Mouse (Mus musculus): ENCODE measurements around the gene Zc3hc1. TPM values are rescaled to one million over a fixed set of nuclear protein-coding genes. Genes with fewer than 3 reads are reported as not detected.

The Zc3hc1 gene
- polyA plus RNA-seq, 1 experiment from 2014 or later: 33.4 TPM

- Histone ChIP-seq H3K4me2 (no peak overlapping the region), H3K4me1 (replicated peaks) (no peaks in the 10 kb centered on the region; the same call in 1 of the 2 replicates), H3K4me3 (replicated peaks) (no peak overlapping the region), H3K9ac (no peak overlapping the region), H3K9me3 (replicated peaks) (no peaks in the 10 kb centered on the region), H3K27me3 (no peaks in the 10 kb centered on the region), H3K36me3 (no peaks in the 10 kb centered on the region), H3K27ac (no peak overlapping the region)
- no peak for DNase-seq
- no peak for ATAC-seq (ENCODE audit: low read depth)
- 63% methylated on average over 6 of the region's 6 CpGs for WGBS (ENCODE audit: insufficient replicate concordance)
Observed at GRCm38 (mm10) chr6:30346737-30347136, 44.1 kb downstream of the Zc3hc1 start.

GRCm38 (mm10) chr6:30344032-30344431 is 46.8 kb downstream of the Zc3hc1 start:
- no peak for ATAC-seq (ENCODE audit: low read depth)
- H3K4me2 ChIP-seq: no peak overlapping the region
- 64% methylated on average over 6 of the region's 6 CpGs for WGBS (ENCODE audit: insufficient replicate concordance)
- H3K9me3 ChIP-seq (replicated peaks): no peaks in the 10 kb centered on the region
- no peak for DNase-seq
- H3K27me3 ChIP-seq: no peaks in the 10 kb centered on the region
- H3K27ac ChIP-seq: no peak overlapping the region
- H3K36me3 ChIP-seq: no peaks in the 10 kb centered on the region
- H3K4me1 ChIP-seq (replicated peaks): peaks cover 6% of the 10 kb centered on the region; the same call in 1 of the 2 replicates
- no peak overlapping the region for H3K9ac ChIP-seq
- no peak overlapping the region for H3K4me3 ChIP-seq (replicated peaks)

GRCm38 (mm10) chr6:30340231-30340873 is 50.5 kb downstream of the Zc3hc1 start:
- Histone ChIP-seq H3K36me3 (no peaks in the 10 kb centered on the region), H3K9ac (no peak overlapping the region), H3K4me1 (replicated peaks) (peaks cover 17% of the 10 kb centered on the region), H3K9me3 (replicated peaks) (no peaks in the 10 kb centered on the region), H3K27ac (no peak overlapping the region; the same call in 1 of the 2 replicates), H3K27me3 (no peaks in the 10 kb centered on the region), H3K4me3 (replicated peaks) (no peak overlapping the region), H3K4me2 (no peak overlapping the region)
- ATAC-seq (ENCODE audit: low read depth): no peak
- WGBS (ENCODE audit: insufficient replicate concordance): 42% methylated on average over 4 of the region's 4 CpGs
- DNase-seq: no peak

GRCm38 (mm10) chr6:30336912-30337311 is 53.9 kb downstream of the Zc3hc1 start:
- Histone ChIP-seq H3K4me1 (replicated peaks) (peaks cover 25% of the 10 kb centered on the region), H3K27me3 (no peaks in the 10 kb centered on the region), H3K27ac (no peak overlapping the region), H3K9ac (0 out of 2 replicates have a peak overlapping the region, but pooled peaks have one; percentile 12), H3K36me3 (no peaks in the 10 kb centered on the region), H3K4me2 (peak overlapping the region; percentile 41; the same call in 1 of the 2 replicates), H3K9me3 (replicated peaks) (no peaks in the 10 kb centered on the region), H3K4me3 (replicated peaks) (no peak overlapping the region)
- DNase-seq (peak; percentile 8), ATAC-seq (ENCODE audit: low read depth) (0 out of 2 replicates have a peak, but pooled peaks have one; percentile 50)
- 13% methylated on average over 5 of the region's 5 CpGs for WGBS (ENCODE audit: insufficient replicate concordance)

- no peaks in the 10 kb centered on the region for H3K36me3 ChIP-seq
- H3K27me3 ChIP-seq: peaks cover 9% of the 10 kb centered on the region
- no peak overlapping the region for H3K4me3 ChIP-seq (replicated peaks)
- no peak overlapping the region for H3K4me2 ChIP-seq
- no peak overlapping the region for H3K27ac ChIP-seq
- peaks cover 20% of the 10 kb centered on the region for H3K4me1 ChIP-seq (replicated peaks)
- H3K9ac ChIP-seq: no peak overlapping the region
- no peak for ATAC-seq (ENCODE audit: low read depth)
- no peaks in the 10 kb centered on the region for H3K9me3 ChIP-seq (replicated peaks)
- 63% methylated on average over 4 of the region's 4 CpGs for WGBS (ENCODE audit: insufficient replicate concordance)
- no peak for DNase-seq
Observed at GRCm38 (mm10) chr6:30332262-30332661, 58.6 kb downstream of the Zc3hc1 start.

- 67% methylated on average over 5 of the region's 5 CpGs for WGBS (ENCODE audit: insufficient replicate concordance)
- ATAC-seq (ENCODE audit: low read depth): no peak
Observed at GRCm38 (mm10) chr6:30330706-30331105, 60.1 kb downstream of the Zc3hc1 start.

GRCm38 (mm10) chr6:30325932-30326501 is 64.8 kb downstream of the Zc3hc1 start:
- no peak for DNase-seq
- WGBS (ENCODE audit: insufficient replicate concordance): 17% methylated on average over 4 of the region's 4 CpGs
- Histone ChIP-seq H3K4me2 (no peak overlapping the region), H3K4me3 (replicated peaks) (no peak overlapping the region), H3K9ac (no peak overlapping the region), H3K27ac (peak overlapping the region; percentile 45), H3K9me3 (replicated peaks) (no peaks in the 10 kb centered on the region), H3K4me1 (replicated peaks) (peaks cover 18% of the 10 kb centered on the region), H3K36me3 (no peaks in the 10 kb centered on the region), H3K27me3 (peaks cover 17% of the 10 kb centered on the region)
- ATAC-seq (ENCODE audit: low read depth): no peak

More at GRCm38 (mm10) chr6:30330706-30331105, 60.1 kb downstream of the Zc3hc1 start:
- Histone ChIP-seq H3K27ac (no peak overlapping the region), H3K27me3 (peaks cover 17% of the 10 kb centered on the region), H3K36me3 (no peaks in the 10 kb centered on the region), H3K9me3 (replicated peaks) (no peaks in the 10 kb centered on the region), H3K4me2 (no peak overlapping the region), H3K4me3 (replicated peaks) (no peak overlapping the region), H3K9ac (no peak overlapping the region), H3K4me1 (replicated peaks) (peaks cover 19% of the 10 kb centered on the region)
- no peak for DNase-seq

GRCm38 (mm10) chr6:30321002-30321401 is 69.8 kb downstream of the Zc3hc1 start:
- H3K36me3 ChIP-seq: no peaks in the 10 kb centered on the region
- H3K27ac ChIP-seq: no peak overlapping the region
- ATAC-seq (ENCODE audit: low read depth): no peak
- peaks cover 9% of the 10 kb centered on the region for H3K4me1 ChIP-seq (replicated peaks)
- 32% methylated on average over 4 of the region's 4 CpGs for WGBS (ENCODE audit: insufficient replicate concordance)
- no peaks in the 10 kb centered on the region for H3K9me3 ChIP-seq (replicated peaks)
- H3K4me3 ChIP-seq (replicated peaks): no peak overlapping the region
- no peak for DNase-seq
- H3K27me3 ChIP-seq: no peaks in the 10 kb centered on the region
- no peak overlapping the region for H3K4me2 ChIP-seq
- no peak overlapping the region for H3K9ac ChIP-seq

GRCm38 (mm10) chr6:30319216-30319615 is 71.6 kb downstream of the Zc3hc1 start:
- Histone ChIP-seq H3K4me2 (no peak overlapping the region), H3K4me1 (replicated peaks) (no peaks in the 10 kb centered on the region), H3K27ac (no peak overlapping the region), H3K9ac (no peak overlapping the region), H3K4me3 (replicated peaks) (no peak overlapping the region), H3K27me3 (no peaks in the 10 kb centered on the region), H3K9me3 (replicated peaks) (no peaks in the 10 kb centered on the region), H3K36me3 (no peaks in the 10 kb centered on the region)
- DNase-seq (no peak), ATAC-seq (ENCODE audit: low read depth) (no peak)
- 62% methylated on average over 5 of the region's 5 CpGs for WGBS (ENCODE audit: insufficient replicate concordance)

Other genes starting within 250 kb of the Zc3hc1 start
- gene Ube2h, start 86.5 kb downstream of the Zc3hc1 start, polyA plus RNA-seq (2015; fragmentation: Nextera tagmentation; extraction: Ambion mirVana): 25.4 and 28.5 TPM in 2 replicates
- 8.2 and 9.4 TPM in 2 replicates for gene Klhdc10, start 10.8 kb upstream of the Zc3hc1 start, polyA plus RNA-seq (2015; fragmentation: Nextera tagmentation; extraction: Ambion mirVana)
- 22.6 and 24.8 TPM in 2 replicates for gene Tmem209, start 118.8 kb upstream of the Zc3hc1 start, polyA plus RNA-seq (2015; fragmentation: Nextera tagmentation; extraction: Ambion mirVana)
- gene Ssmem1, start 118.8 kb upstream of the Zc3hc1 start, polyA plus RNA-seq (2015; fragmentation: Nextera tagmentation; extraction: Ambion mirVana): 0.12 and 0.30 TPM in 2 replicates
- gene Cpa2, start 150.6 kb upstream of the Zc3hc1 start, polyA plus RNA-seq (2015; fragmentation: Nextera tagmentation; extraction: Ambion mirVana): 1.1 and 2.5 TPM in 2 replicates
- gene Cpa4, start 177.3 kb upstream of the Zc3hc1 start, polyA plus RNA-seq (2015; fragmentation: Nextera tagmentation; extraction: Ambion mirVana): 0.13 and 0.16 TPM in 2 replicates
- gene Cpa5, start 220.0 kb upstream of the Zc3hc1 start, polyA plus RNA-seq (2015; fragmentation: Nextera tagmentation; extraction: Ambion mirVana): not detected in 2 replicates
- 0.52 and 1.4 TPM in 2 replicates for gene Cpa1, start 248.2 kb upstream of the Zc3hc1 start, polyA plus RNA-seq (2015; fragmentation: Nextera tagmentation; extraction: Ambion mirVana)